Mouse (Mus musculus): Measurements from ENCODE around the gene Slc12a9. TPM values are rescaled to one million over a fixed set of nuclear protein-coding genes. Genes with fewer than 3 reads are reported as not detected.
A peak's percentile ranks its signal among the peaks of the same experiment; 100 is the strongest.

Gene Slc12a9
- polyA plus RNA-seq, 1 experiment from 2014 or later, result 9.7 TPM

DNA sequence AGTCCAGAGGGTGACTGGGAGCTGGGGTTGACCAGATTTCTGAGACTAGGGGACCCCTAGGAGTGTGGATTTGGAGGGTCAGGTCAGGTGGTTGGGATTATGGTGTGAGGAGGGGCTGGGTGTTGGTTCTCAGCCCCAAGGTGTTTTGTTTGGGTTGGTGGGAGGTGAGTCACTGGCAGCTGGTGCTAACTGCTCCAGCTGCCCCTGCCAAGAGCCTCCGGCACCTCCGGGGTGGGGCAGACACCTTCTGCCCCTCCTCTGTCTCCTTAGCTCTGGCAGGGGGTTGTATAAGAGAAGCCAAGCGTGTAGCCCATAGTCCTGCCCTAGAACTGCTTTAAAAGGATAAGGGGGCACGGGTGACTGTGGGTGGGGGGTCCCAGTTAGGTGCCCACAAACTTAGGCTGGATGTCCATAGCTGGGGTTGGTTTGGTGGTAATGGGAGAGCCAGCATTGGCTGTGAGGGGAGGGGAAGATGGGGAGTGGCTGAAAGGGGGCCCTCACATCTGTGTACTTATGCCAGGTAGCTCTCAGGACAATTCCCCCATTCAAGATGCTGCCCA is 41.2 kb upstream of the Slc12a9 start:
- Histone ChIP-seq H3K27ac (ENCODE audit: low read depth) (peak overlapping the region; percentile 74), H3K4me2 (peak overlapping the region; percentile 25; the same call in 1 of the 2 replicates), H3K27me3 (ENCODE audit: insufficient read depth, low read length) (no peaks in the 10 kb centered on the region), H3K4me3 (ENCODE audit: low read depth, low read length) (no peak overlapping the region), H3K36me3 (ENCODE audit: insufficient read depth) (peaks cover 61% of the 10 kb centered on the region), H3K9ac (no peak overlapping the region), H3K9me3 (ENCODE audit: low read depth, low read length) (no peaks in the 10 kb centered on the region), H3K4me1 (ENCODE audit: insufficient read depth) (peaks cover 3% of the 10 kb centered on the region; the same call in 1 of the 2 replicates)
- 51% methylated on average over 4 of the region's 4 CpGs for WGBS
- DNase-seq (no peak), ATAC-seq (ENCODE audit: insufficient read depth) (peak; percentile 16; the same call in 1 of the 2 replicates)
- TF ChIP-seq CTCF (IDR thresholded peaks at IDR 0.05; ENCODE audit: low read depth), result no peak

DNA sequence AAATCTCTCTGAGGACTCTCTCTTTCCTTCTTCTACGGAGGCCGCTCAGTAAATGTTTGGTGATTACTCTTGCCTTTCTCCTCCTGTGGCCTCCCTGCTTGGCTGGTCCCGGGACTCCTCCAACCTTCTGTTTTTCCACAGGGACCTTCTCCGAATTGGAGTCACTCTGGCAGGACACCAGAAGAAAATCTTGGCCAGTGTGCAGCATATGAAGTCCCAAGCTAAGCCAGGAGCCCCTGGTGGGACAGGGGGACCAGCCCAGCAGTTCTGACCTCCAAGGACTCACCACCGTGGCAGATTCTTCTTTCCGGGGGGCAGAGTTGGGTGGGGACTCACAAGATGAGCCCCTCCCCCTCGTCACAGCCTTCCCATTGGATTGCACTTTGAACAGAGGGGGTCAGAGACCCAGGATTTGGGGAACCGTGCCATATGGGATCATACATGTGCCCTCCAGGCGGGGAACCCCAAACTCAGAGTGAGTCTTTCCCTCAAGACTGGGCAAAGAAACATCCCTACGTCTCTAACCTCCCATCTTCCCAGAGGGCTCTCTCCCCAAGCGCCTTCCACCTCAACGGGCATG is 40.1 kb upstream of the Slc12a9 start:
- Histone ChIP-seq H3K9ac (no peak overlapping the region), H3K4me2 (no peak overlapping the region), H3K36me3 (ENCODE audit: insufficient read depth) (peaks cover 72% of the 10 kb centered on the region), H3K4me3 (ENCODE audit: low read depth, low read length) (no peak overlapping the region), H3K4me1 (ENCODE audit: insufficient read depth) (peaks cover 3% of the 10 kb centered on the region; the same call in 1 of the 2 replicates), H3K27ac (ENCODE audit: low read depth) (no peak overlapping the region; the same call in 1 of the 2 replicates), H3K27me3 (ENCODE audit: insufficient read depth, low read length) (no peaks in the 10 kb centered on the region), H3K9me3 (ENCODE audit: low read depth, low read length) (no peaks in the 10 kb centered on the region)
- ATAC-seq (ENCODE audit: insufficient read depth) (no peak), DNase-seq (no peak)
- 80% methylated on average over 12 of the region's 12 CpGs for whole genome bisulfite sequencing
- no peak for TF ChIP-seq CTCF (IDR thresholded peaks at IDR 0.05; ENCODE audit: low read depth)

DNA sequence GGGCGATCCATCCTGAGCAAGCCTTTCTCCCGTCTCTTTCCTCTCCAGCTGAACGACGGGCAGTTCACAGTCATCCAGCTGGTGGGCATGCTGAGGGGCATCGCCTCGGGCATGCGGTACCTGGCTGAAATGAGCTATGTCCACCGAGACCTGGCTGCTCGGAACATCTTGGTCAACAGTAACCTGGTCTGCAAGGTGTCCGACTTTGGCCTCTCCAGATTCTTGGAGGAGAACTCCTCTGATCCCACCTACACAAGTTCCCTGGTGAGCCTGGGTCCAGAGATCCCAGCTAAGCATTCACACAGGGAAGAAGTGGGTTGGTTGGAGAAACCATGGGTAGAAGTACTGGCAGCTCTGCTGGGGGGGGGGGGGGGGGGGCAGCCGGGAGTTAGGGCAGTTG is 36.3 kb upstream of the Slc12a9 start:
- H3K9me3 ChIP-seq (ENCODE audit: low read depth, low read length), result no peaks in the 10 kb centered on the region
- WGBS, result 94% methylated on average over 11 of the region's 11 CpGs
- no peak overlapping the region for H3K4me2 ChIP-seq
- H3K36me3 ChIP-seq (ENCODE audit: insufficient read depth), result peaks cover 100% of the 10 kb centered on the region
- no peak for TF ChIP-seq CTCF (IDR thresholded peaks at IDR 0.05; ENCODE audit: low read depth)
- DNase-seq (no peak), ATAC-seq (ENCODE audit: insufficient read depth) (no peak)
- no peak overlapping the region for H3K4me3 ChIP-seq (ENCODE audit: low read depth, low read length)
- H3K9ac ChIP-seq, result no peak overlapping the region
- no peaks in the 10 kb centered on the region for H3K27me3 ChIP-seq (ENCODE audit: insufficient read depth, low read length)
- H3K27ac ChIP-seq (ENCODE audit: low read depth), result no peak overlapping the region
- H3K4me1 ChIP-seq (ENCODE audit: insufficient read depth), result no peaks in the 10 kb centered on the region

GRCm38 (mm10) chr5:137358382-137358781 is 25.0 kb upstream of the Slc12a9 start:
- TF ChIP-seq CTCF (IDR thresholded peaks at IDR 0.05; ENCODE audit: low read depth), result peak; percentile 15; the same call in 1 of the 2 replicates
- Histone ChIP-seq H3K27ac (ENCODE audit: low read depth) (no peak overlapping the region), H3K27me3 (ENCODE audit: insufficient read depth, low read length) (no peaks in the 10 kb centered on the region), H3K9me3 (ENCODE audit: low read depth, low read length) (no peaks in the 10 kb centered on the region), H3K4me1 (ENCODE audit: insufficient read depth) (no peaks in the 10 kb centered on the region), H3K36me3 (ENCODE audit: insufficient read depth) (peaks cover 98% of the 10 kb centered on the region), H3K9ac (no peak overlapping the region), H3K4me3 (ENCODE audit: low read depth, low read length) (no peak overlapping the region), H3K4me2 (no peak overlapping the region)
- DNase-seq, result peak; percentile 15
- WGBS, result 30% methylated on average over 7 of the region's 7 CpGs
- no peak for ATAC-seq (ENCODE audit: insufficient read depth)

DNA sequence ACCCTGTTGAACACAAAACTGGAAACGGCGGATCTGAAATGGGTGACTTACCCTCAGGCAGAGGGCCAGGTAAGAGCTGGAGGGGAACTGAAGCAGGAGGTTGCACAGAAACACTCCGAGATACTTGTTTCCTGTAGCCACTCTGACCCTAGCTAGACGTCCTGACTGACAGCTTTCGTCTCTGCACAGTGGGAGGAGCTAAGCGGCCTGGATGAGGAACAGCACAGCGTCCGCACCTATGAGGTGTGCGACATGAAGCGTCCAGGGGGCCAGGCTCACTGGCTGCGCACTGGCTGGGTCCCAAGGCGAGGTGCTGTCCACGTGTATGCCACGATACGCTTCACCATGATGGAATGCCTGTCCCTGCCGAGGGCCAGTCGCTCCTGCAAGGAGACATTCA is 20.7 kb upstream of the Slc12a9 start:
- no peak for DNase-seq
- TF ChIP-seq CTCF (IDR thresholded peaks at IDR 0.05; ENCODE audit: low read depth), result no peak
- Histone ChIP-seq H3K36me3 (ENCODE audit: insufficient read depth) (peaks cover 59% of the 10 kb centered on the region), H3K4me1 (ENCODE audit: insufficient read depth) (no peaks in the 10 kb centered on the region), H3K4me3 (ENCODE audit: low read depth, low read length) (no peak overlapping the region), H3K9me3 (ENCODE audit: low read depth, low read length) (no peaks in the 10 kb centered on the region), H3K27ac (ENCODE audit: low read depth) (no peak overlapping the region), H3K4me2 (0 out of 2 replicates have a peak overlapping the region, but pooled peaks have one; percentile 18), H3K9ac (no peak overlapping the region), H3K27me3 (ENCODE audit: insufficient read depth, low read length) (no peaks in the 10 kb centered on the region)
- no peak for ATAC-seq (ENCODE audit: insufficient read depth)
- WGBS, result 75% methylated on average over 17 of the region's 17 CpGs

DNA sequence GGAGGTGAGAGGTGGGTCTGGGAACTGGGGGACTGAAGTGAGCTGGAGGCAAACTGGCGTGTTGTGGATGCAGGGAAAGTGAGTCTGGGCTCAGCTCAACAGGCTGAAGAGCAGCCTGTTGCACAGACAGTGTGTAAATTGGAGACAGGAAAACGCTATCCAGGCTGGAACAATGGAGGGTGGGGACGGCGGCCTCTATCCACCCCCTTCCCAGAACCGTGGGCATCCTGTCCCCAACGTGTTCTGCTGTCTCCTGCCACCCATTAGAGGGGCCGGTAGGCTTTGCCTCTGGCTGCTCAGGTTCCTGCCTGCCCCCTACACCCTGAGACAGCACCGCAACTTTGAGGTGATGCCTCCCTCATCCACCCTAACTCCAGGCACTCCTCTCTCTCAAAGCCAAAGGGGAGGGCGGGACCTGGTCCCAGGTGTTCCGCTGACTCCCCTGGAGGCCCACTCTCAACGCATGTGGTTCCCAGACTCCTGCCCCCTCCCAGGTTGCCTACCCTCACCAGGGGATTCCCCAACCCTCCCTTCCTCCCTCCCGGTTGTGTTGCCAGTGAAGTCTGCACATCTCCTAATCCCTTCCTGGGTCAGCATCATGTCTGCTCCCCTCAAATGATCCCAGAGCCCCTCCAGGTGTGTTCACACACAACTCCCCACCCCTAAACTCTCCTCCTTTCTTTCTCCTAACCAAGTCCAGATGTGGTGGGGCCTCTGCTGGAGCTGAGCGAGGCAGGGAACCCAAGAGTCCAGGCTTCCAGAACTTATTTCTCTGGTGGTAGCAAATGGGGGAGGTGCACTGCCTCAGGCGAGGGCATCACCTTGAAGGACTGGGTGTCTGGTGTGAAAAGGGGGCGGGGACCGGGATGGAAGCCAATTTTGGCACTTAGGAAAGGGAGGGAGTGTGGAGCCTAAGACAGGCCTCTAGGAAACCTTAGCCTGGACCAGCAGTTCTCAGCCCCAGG is 18.9 kb upstream of the Slc12a9 start:
- DNase-seq, result peak; percentile 63
- 7% methylated on average over 16 of the region's 16 CpGs for WGBS
- peak overlapping the region; percentile 98; the same call in 1 of the 2 replicates for H3K27ac ChIP-seq (ENCODE audit: low read depth)

More for the DNA sequence above, 18.9 kb upstream of the Slc12a9 start:
- no peak for TF ChIP-seq CTCF (IDR thresholded peaks at IDR 0.05; ENCODE audit: low read depth)
- Histone ChIP-seq H3K27me3 (ENCODE audit: insufficient read depth, low read length) (no peaks in the 10 kb centered on the region), H3K9ac (peak overlapping the region; percentile 98), H3K4me3 (ENCODE audit: low read depth, low read length) (peak overlapping the region; percentile 92), H3K4me1 (ENCODE audit: insufficient read depth) (peaks cover 12% of the 10 kb centered on the region; the same call in 1 of the 2 replicates), H3K9me3 (ENCODE audit: low read depth, low read length) (no peaks in the 10 kb centered on the region), H3K4me2 (peak overlapping the region; percentile 95), H3K36me3 (ENCODE audit: insufficient read depth) (peaks cover 41% of the 10 kb centered on the region)
- ATAC-seq (ENCODE audit: insufficient read depth), result no peak
